Mouse (Mus musculus): ENCODE results near the gene Lrp2.

- TF ChIP-seq GATA1 (IDR thresholded peaks at IDR 0.05; ENCODE audit: borderline replicate concordance, low read length) (no peak), FLI1 (IDR thresholded peaks at IDR 0.05; ENCODE audit: low read length) (no peak)
Measured at GRCm38 (mm10) chr2:69426081-69426480, 159.8 kb downstream of the Lrp2 start.
